Mouse (Mus musculus) testis, adult 2 months (tissue): ENCODE data around the gene Col17a1. TPM values are rescaled to one million over a fixed set of nuclear protein-coding genes. Genes with fewer than 3 reads are reported as not detected.

Experiments
- H3K27ac ChIP-seq: fragments of 200-500 bp; 2 replicates; pipeline ENCODE4 v1.5.1; 2012; ENCODE audit warnings: low read depth, low read length; ENCODE audit not compliant: control insufficient read depth, insufficient read depth
- H3K27me3 ChIP-seq: fragments of 200-500 bp; 2 replicates; pipeline ENCODE4 v1.6.1; 2012; ENCODE audit warnings: mild to moderate bottlenecking, low read length, moderate library complexity; ENCODE audit not compliant: control insufficient read depth, insufficient read depth
- H3K36me3 ChIP-seq: fragments of 200-500 bp; 2 replicates; pipeline ENCODE4 v1.6.1; 2012; ENCODE audit warnings: mild to moderate bottlenecking, low read length; ENCODE audit not compliant: control insufficient read depth, insufficient read depth
- H3K4me1 ChIP-seq: fragments of 200-500 bp; 2 replicates; pipeline ENCODE4 v1.6.1; 2012; ENCODE audit warnings: low read length; ENCODE audit not compliant: control insufficient read depth, insufficient read depth
- H3K4me3 ChIP-seq: fragments of 200-500 bp; 2 replicates; pipeline ENCODE4 v1.5.1; 2012; ENCODE audit warnings: low read depth, mild to moderate bottlenecking, low read length, moderate library complexity, mixed read lengths; ENCODE audit not compliant: control insufficient read depth
- CTCF ChIP-seq: fragments of 200-500 bp; IDR thresholded peaks from 2 replicates; pipeline ENCODE4 v1.5.1; 2012; ENCODE audit warnings: low read depth, mild to moderate bottlenecking, inconsistent platforms, low read length, moderate library complexity; ENCODE audit not compliant: control insufficient read depth, insufficient read depth, insufficient replicate concordance
- POLR2A ChIP-seq: fragments of 200-500 bp; IDR thresholded peaks from 2 replicates; pipeline ENCODE4 v1.6.1; 2012; ENCODE audit warnings: low read depth, mild to moderate bottlenecking, inconsistent platforms, low read length, moderate library complexity; ENCODE audit not compliant: control insufficient read depth
- polyA plus RNA-seq: library from polyadenylated mRNA; depleted of rRNA; stranded (reverse); fragments of >200 nt; gene quantifications from 2 replicates; pipeline ENCODE4 v1.2.3, GENCODE M21; 2012

Col17a1 gene
- polyA plus RNA-seq, 1 experiment: 2.9 TPM

DNA sequence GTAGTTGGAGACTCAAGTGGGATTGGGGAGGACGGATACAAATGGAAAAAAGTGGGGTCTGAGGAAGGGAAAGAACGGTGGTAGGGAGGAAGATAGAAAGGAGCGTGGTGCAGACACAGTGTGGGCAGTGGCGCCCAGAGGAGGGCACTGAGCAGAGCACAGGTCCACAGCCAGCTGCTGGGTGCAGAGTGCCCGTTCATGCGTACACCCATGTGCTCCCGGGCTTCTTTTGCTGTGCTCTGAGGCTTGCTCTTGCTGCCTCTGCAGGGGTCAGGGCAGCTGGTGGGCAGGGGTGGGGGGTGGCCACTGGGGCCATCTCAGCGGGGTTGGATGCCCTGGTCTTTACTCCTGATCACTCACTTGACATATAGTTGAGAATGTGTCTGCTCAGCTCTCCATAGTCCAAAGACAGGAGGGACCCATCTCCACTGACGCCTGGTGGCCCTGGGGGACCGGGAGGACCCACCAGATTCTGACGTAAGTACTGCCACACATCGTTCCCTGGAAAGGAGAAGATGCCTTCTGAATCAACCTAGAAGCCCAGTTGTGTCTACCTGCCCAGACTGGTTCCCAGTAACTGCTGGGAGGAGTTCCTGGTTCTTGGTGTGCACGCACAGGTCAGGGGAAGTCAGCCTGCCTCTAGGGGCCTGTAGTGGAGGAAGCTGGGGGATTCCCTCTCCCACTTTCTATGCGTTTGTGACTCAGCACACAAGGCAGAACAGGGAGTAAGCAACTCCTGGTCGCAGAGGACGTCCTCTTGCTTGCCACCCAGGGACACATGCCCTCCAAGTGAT, 41.3 kb downstream of the Col17a1 start:
- no peaks in the 10 kb centered on the region for H3K36me3 ChIP-seq
- no peaks in the 10 kb centered on the region for H3K4me1 ChIP-seq
- H3K4me3 ChIP-seq: no peak overlapping the region
- TF ChIP-seq CTCF: no peak
- TF ChIP-seq POLR2A: no peak
- H3K27me3 ChIP-seq: no peaks in the 10 kb centered on the region
- no peak overlapping the region for H3K27ac ChIP-seq

DNA sequence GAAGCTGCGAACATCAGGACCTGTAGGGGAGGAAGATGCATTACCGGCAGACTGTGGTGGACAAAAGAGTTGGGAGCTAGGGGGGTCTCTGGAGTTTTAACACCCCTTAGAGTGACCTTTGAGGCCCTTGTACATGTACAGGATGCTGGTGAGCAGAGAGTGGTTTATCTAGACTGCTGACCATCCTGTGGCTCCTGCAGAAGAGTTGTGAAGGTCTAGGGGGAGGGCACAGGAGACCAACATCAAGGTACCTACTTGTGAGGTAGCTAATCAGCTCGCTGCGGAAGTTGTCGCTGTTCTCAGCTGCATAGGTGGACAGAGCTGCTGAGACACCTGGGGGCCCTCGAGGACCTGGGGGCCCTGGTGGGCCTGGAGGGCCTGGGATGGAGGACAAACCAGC, 42.8 kb downstream of the Col17a1 start:
- Histone ChIP-seq H3K36me3 (no peaks in the 10 kb centered on the region), H3K27ac (no peak overlapping the region), H3K4me3 (no peak overlapping the region), H3K27me3 (no peaks in the 10 kb centered on the region), H3K4me1 (no peaks in the 10 kb centered on the region)
- TF ChIP-seq POLR2A: no peak
- no peak for TF ChIP-seq CTCF

DNA sequence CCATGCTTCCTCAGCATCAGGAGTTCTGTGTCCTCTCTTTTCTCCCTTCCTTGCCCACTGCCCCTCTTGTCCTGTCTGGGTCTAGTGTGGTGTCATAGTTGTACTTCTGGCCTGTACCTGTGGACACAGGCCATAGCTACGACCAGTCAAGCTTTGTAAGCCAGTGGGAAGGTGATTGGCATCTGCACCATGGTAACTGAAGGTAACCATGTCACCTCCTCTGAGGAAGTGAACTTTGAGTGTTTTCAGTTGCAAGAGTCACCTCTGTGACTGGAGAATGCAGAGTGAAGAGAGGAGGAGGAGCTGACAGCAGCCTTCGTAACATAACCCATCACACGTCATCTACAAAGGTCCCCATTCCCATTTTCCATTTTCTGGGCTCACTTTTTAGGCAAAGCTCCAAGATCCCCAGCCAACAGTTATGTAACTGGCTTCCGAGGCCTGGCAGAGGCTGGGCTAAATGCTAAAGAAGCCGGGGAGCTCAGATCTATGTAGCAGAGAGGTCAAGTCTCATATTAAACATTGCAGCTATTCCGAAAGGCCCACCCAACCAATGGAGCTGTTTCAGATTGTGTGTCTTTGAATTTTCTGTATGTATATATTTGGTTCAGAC, 45.3 kb downstream of the Col17a1 start:
- Histone ChIP-seq H3K4me1 (no peaks in the 10 kb centered on the region), H3K27me3 (no peaks in the 10 kb centered on the region), H3K36me3 (peaks cover 2% of the 10 kb centered on the region), H3K27ac (no peak overlapping the region), H3K4me3 (no peak overlapping the region)
- TF ChIP-seq CTCF: no peak
- no peak for TF ChIP-seq POLR2A

DNA sequence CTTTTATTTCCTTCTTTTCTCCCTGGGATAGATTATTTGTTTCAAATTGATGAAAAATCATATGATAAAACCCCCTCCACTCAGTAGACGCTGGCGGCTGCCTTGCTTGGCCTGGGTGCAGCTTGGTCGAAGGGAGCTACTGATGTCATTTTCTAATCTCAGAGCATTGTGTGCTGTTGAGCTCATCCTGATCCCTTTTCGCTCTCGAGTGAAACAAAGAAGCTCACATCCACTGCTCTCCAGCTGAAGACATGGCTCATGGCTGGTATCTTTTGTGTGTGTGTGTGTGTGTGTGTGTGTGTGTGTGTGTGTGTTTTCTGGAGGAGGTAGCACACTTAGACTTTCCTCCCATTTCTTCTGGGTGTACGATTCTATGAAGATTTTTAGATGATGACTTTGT, 46.3 kb downstream of the Col17a1 start:
- no peak for TF ChIP-seq POLR2A
- no peak for TF ChIP-seq CTCF
- H3K27me3 ChIP-seq: no peaks in the 10 kb centered on the region
- no peaks in the 10 kb centered on the region for H3K4me1 ChIP-seq
- H3K27ac ChIP-seq: no peak overlapping the region
- no peak overlapping the region for H3K4me3 ChIP-seq
- peaks cover 3% of the 10 kb centered on the region for H3K36me3 ChIP-seq

DNA sequence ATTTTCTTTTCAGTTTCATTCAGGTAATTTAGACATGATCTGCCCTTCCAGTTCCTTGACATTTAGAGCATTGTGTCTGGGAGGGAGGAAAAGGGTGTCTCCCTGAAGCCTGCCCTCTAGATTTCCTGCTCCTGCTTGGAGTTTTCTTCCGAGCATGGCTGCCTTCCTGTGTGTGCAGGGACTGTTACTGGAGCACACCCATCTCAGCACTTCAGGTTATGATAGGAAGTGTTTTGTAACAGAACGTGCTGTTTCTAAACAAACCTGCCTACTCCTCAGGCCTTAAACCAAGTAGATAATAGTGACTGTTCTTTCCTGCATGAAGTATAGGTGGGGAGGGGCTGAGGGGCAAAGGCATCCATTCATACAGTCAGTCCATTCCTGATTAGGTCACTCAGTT, 48.0 kb downstream of the Col17a1 start:
- Histone ChIP-seq H3K27me3 (no peaks in the 10 kb centered on the region), H3K4me3 (no peak overlapping the region), H3K36me3 (peaks cover 6% of the 10 kb centered on the region), H3K4me1 (no peaks in the 10 kb centered on the region), H3K27ac (no peak overlapping the region)
- no peak for TF ChIP-seq CTCF
- TF ChIP-seq POLR2A: no peak

DNA sequence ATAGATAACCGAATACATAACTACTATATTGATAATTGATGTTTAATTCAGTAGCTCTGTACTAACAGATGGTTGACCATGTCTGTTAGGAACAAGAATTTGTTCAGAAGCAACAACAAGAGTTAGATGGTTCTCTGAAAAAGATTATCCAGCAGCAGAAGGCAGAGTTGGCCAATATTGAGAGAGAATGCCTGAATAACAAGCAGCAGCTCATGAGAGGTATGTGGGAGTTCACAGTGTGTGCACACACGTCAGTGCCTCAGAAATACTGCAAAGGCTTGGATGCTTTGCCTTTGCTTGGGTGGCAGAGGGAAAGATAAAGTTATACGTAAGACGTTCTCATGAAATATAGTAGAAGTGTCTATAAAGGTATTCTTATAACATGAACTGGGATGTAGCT, 56.5 kb downstream of the Col17a1 start:
- no peak for TF ChIP-seq POLR2A
- TF ChIP-seq CTCF: no peak
- Histone ChIP-seq H3K4me1 (no peaks in the 10 kb centered on the region), H3K4me3 (no peak overlapping the region), H3K36me3 (peaks cover 5% of the 10 kb centered on the region), H3K27ac (no peak overlapping the region), H3K27me3 (no peaks in the 10 kb centered on the region)

DNA sequence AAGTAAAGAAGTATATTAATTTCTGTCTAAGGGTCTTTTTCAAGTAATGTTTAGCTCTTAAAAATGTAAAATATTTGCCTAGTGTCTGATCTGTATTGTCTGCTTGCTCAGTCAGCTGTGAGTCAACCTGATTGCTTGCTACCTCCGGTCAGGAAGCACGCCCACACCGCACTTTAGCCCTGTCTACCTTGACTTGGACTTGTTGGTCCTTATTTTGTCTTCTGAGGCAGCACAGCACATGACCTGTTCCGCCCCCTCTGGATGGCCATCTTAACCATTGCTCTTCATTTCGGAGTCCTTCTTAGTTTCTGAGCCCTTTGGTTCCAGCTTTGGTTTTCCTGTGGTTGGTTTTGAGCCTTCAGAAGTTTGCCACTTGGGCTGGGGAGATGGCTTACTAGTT, 60.1 kb downstream of the Col17a1 start:
- H3K27me3 ChIP-seq: no peaks in the 10 kb centered on the region
- no peaks in the 10 kb centered on the region for H3K36me3 ChIP-seq
- no peak for TF ChIP-seq CTCF
- no peak for TF ChIP-seq POLR2A
- H3K4me3 ChIP-seq: no peak overlapping the region
- H3K27ac ChIP-seq: no peak overlapping the region
- H3K4me1 ChIP-seq: no peaks in the 10 kb centered on the region

DNA sequence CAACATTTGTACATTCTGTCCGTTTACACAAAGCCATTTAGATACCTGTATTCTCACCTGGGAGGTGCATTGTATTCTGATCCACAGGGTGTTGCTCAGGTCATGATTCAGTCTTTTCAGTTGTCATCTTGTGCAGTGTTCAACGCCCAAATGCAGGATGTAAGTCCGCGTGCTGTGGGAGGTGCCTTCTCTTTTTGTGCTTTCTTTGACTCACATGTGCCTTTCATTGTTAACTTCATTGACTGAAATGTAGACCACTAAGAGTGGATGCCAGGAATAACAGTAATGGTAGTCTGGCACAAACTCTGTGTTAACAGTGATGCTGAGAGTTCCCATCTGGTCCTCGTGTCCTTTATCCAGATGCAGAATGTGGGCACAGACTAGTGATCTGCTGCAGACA, 61.5 kb downstream of the Col17a1 start:
- no peak overlapping the region for H3K27ac ChIP-seq
- no peak overlapping the region for H3K4me3 ChIP-seq
- no peaks in the 10 kb centered on the region for H3K4me1 ChIP-seq
- TF ChIP-seq CTCF (no peak), POLR2A (no peak)
- no peaks in the 10 kb centered on the region for H3K27me3 ChIP-seq
- no peaks in the 10 kb centered on the region for H3K36me3 ChIP-seq
